Mouse (Mus musculus) ovary, postnatal 36 days (tissue): ENCODE results near the gene Rgp1.
A peak's percentile ranks its signal among the peaks of the same experiment; 100 is the strongest.

Source experiments
- DNase-seq: peaks from one replicate; pipeline ENCODE4 v3.0.0; 2022; ENCODE audit warnings: low spot score, mixed read lengths

Rgp1 gene

GRCm38 (mm10) chr4:43598200-43598599, 19.7 kb downstream of the Rgp1 start:
- DNase-seq, result no peak

GRCm38 (mm10) chr4:43598650-43599380, 20.3 kb downstream of the Rgp1 start:
- DNase-seq, result no peak

GRCm38 (mm10) chr4:43600195-43600934, 21.9 kb downstream of the Rgp1 start:
- no peak for DNase-seq

- no peak for DNase-seq
These were observed 25.6 kb downstream of the Rgp1 start for GRCm38 (mm10) chr4:43604099-43604498.

GRCm38 (mm10) chr4:43604751-43605685, 26.5 kb downstream of the Rgp1 start:
- no peak for DNase-seq

- no peak for DNase-seq
These were observed 34.0 kb downstream of the Rgp1 start for GRCm38 (mm10) chr4:43612534-43612933.

- no peak for DNase-seq
These were observed 34.7 kb downstream of the Rgp1 start for GRCm38 (mm10) chr4:43613060-43613730.

GRCm38 (mm10) chr4:43620146-43620778, 41.7 kb downstream of the Rgp1 start:
- no peak for DNase-seq

GRCm38 (mm10) chr4:43629106-43629817, 50.7 kb downstream of the Rgp1 start:
- no peak for DNase-seq

- peak; percentile 47 for DNase-seq
These were observed 51.6 kb downstream of the Rgp1 start for GRCm38 (mm10) chr4:43630030-43630581.

GRCm38 (mm10) chr4:43630671-43631045, 52.1 kb downstream of the Rgp1 start:
- DNase-seq, result no peak

- peak; percentile 80 for DNase-seq
These were observed 52.8 kb downstream of the Rgp1 start, which contains the start of gene Npr2 for GRCm38 (mm10) chr4:43631046-43631955. Gene Npr2 (plus strand): TSS chr4:43631935.

- peak; percentile 43 for DNase-seq
These were observed 53.7 kb downstream of the Rgp1 start for GRCm38 (mm10) chr4:43631956-43632920.

- no peak for DNase-seq
These were observed 54.8 kb downstream of the Rgp1 start for GRCm38 (mm10) chr4:43633296-43633695.

- DNase-seq, result no peak
These were observed 55.2 kb downstream of the Rgp1 start for GRCm38 (mm10) chr4:43633736-43634135.

GRCm38 (mm10) chr4:43634621-43635374, 56.3 kb downstream of the Rgp1 start:
- DNase-seq, result no peak

GRCm38 (mm10) chr4:43636751-43637150, 58.2 kb downstream of the Rgp1 start:
- no peak for DNase-seq
